Mouse (Mus musculus) embryo, embryonic 10 days (tissue): ENCODE results near the gene Gm20661.

Experiments
- DNase-seq: peaks from one replicate; pipeline ENCODE4 v3.0.0-alpha.2; 2015; ENCODE audit warnings: low spot score

Gene Gm20661

DNA sequence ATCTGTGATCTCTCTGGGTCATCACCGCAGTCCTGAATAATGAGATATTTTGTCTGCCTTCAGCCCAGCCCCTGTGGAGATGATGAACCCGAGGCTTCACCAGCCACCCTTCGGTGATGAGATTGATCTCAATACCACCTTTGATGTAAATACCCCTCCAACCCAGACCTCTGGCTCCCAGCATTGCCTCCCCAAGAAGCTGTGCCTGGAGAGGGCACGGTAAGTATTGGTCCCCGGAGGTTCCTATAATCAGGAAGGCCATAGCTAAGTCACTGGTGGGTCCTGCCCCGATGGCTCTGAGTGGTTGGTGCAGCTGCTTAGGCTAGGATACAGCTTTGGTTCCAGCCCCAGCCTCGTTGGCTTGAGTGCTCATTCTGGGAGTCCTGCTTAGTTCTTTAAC is 14.3 kb upstream of the Gm20661 start:
- no peak for DNase-seq

DNA sequence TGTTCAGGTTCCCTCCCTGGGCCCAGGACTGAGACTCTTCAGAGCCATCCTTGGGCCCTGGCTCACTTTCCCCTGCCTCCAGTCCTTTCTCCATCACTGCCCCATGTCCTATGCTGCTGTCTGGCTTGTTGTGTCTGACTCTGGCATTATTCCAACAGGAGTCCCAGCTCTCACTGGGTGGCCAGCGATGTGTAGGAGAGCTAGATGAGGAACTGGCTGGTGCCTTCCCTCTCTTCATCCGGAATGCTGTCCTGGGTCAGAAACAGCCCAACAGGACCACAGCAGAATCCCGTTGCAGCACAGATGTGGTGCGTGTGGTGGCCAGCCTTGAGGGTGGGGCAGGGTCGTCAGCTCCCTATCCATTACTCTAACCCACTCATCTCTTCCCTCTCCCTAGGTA is 12.5 kb upstream of the Gm20661 start:
- DNase-seq, result no peak

- no peak for DNase-seq
These were observed 10.9 kb upstream of the Gm20661 start for GRCm38 (mm10) chr9:107971690-107972541.

DNA sequence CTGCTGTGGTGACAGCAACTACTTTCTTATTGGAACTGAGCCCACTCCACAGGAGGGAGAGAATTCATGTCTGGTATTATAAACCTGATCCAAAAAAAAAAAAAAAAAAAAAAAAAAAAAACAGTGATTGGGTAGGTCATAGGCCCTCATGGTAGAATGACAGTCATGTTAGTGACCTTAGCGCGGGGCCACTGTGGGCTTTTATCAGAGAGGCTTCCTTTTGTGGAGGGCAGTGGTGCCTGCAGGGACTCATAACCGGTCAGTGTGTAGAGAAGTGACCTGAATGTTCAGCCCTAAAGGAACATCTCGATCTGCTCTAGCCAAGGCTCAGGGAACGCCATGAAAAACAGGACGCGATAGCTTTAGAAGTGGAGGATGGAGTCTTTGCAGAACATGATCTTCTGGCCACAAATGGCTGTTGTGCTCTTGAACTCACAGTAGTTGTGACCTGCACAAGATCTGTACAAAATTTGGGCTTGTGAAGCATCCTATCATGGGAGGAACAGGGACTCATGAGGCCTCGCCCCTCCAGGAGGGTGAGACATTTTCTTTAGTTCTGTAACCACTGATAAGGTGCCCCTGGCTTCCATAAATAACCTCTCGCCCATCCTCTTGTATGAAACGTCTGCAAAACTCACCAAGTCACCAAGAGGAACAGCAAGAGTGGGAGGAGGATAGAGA is 8.2 kb upstream of the Gm20661 start:
- no peak for DNase-seq

- peak; percentile 18 for DNase-seq
These were observed 7.2 kb upstream of the Gm20661 start, which contains the start of gene Uba7 for GRCm38 (mm10) chr9:107975399-107976386. Uba7 (plus strand) TSS chr9:107975505.

- DNase-seq, result no peak
These were observed 4.0 kb upstream of the Gm20661 start for GRCm38 (mm10) chr9:107978815-107979214.

DNA sequence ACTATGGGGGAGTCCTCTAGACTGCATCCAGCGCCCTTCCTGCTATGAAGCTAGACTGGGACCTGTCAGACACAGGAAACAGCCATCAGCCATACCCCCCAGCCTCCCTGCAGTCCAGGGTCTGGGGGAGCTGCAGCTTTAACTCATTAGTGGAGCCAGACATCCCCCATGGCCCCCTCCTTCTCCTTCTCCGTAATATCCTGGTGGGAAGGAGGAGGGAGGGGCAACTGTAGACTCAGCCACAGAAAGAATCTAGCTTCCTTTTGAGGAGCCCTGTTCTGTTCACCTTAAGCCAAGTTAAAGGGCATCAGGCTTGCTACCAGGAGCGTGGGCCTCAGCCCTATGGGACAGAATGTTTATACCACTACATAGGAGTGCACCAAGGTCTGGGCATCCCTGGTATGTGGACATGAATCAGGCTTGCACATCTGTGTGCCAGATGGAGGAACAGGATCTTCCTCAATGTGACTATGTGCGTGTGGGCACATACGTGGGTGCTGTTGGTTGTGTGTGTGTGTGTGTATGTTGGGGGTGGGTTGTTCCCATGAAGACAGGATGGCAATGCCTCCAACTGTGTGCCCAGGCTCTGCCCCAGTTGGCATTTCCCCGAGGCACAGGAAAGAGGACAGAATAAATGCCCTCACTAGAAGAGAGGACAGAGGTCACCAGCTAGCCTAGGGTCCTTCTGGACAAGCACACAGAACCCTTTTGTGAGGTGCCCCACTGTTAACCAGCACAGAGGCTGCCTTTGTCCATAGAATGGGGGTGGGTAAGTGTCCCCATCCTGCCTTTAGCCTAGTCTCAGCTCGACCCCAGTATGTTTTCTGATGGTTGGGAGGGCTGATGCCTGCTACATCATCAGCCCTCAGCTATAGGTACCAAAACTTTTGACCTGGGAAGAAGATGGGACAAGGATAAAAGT is 913 bp upstream of the Gm20661 start:
- DNase-seq, result peak; percentile 81

GRCm38 (mm10) chr9:107983421-107983890 is 598 bp downstream of the Gm20661 start:
- DNase-seq, result peak; percentile 85

DNA sequence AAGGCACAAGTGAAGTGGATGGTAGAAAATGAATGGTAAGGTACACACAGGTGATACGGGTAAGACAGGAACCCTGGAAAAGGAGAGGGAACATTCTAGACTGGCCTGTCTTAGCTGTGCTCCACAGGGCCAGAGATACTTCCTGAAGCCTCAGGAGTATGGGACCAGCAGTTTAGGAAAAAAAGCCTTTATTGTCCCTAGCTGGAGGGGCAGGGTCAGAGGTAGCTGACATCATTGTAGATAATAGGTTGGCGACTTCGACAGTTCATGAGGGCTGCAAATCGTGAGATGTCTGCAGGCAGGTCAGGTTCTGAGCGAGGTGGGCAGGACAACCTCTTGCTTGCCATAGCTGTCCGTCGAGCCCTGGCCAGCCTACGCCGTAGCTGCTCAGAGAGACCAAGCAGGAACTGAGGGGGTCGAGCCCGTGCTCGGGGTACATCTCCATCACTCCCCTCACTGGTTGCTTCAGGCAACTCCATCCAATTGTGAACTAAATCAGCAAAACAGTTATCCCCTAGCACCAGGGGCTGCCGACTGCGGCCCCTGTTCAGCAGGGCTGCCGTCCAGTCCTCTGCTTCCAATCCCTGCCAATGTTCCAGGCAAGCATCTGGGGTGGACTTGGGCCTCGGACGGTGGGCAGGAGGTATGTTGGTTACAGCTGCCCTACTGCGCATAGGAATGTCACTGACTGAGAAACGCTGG is 1.3 kb downstream of the Gm20661 start:
- DNase-seq, result peak; percentile 16

DNA sequence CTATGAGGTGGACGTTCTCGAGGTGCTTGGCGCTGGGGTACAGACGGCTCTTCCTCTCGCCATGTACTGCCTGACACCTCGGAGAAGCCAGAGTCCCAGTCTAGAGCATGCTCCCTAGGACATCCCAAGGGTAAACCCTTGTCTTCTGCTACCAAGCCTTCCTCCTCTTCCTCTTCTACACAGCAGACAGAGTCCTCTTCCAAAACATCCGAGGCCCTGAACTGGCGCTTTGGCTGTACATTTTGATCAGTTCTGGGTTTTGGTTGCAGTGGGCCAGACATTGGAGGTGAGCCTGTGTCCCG is 1.8 kb downstream of the Gm20661 start:
- DNase-seq, result no peak

DNA sequence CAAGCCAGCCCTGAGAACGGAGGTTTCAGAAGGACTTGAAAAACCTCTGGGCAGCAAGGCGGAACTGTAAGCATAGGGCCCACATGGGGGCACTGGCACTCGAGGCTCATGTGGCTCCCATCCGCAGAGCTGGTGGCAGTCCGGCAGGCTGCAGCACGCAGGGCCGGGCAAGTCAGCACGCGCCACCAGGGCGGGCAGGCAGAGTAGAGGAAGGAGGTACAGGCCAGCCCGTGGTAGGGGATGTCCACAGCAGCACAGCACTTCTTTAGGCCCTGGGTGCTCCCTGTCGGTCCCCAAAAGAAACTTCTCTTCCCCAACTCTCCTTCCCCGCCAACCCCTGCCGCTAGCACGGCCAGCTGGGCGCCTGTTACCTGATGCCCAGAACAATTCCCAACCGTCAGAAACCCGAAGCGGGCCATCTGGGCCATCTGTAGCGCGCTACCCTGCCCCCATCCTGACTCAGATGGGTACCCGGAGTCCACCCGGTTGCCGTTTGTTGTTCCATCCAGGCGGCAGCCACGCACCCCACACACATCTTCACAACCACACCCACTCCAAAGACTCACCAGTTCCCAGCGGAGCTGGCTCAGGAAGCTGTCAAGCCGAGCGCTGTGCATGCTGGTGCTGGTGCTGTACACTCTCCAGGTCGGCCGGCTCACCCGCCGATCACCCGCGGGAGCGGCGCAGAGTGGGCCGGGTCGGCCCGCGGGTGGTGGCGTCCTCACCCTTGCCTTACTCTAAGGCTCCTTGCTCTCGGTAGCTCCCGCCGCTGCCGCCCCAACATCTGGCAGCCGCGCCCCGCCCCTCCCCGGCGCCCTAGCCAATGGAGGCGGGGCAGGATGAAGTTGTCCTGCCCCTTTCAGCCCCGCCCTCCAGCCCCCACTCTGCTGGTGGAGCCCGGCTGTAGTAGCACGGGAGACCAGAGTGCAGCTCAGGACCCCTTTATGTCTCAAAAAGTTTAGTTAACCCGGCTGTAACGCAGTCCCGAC is 2.6 kb downstream of the Gm20661 start, which contains the start of gene Inka1:
TSS of gene Inka1 (minus strand) at position 749 of the 989 bp plus-strand sequence.
- peak; percentile 88 for DNase-seq

DNA sequence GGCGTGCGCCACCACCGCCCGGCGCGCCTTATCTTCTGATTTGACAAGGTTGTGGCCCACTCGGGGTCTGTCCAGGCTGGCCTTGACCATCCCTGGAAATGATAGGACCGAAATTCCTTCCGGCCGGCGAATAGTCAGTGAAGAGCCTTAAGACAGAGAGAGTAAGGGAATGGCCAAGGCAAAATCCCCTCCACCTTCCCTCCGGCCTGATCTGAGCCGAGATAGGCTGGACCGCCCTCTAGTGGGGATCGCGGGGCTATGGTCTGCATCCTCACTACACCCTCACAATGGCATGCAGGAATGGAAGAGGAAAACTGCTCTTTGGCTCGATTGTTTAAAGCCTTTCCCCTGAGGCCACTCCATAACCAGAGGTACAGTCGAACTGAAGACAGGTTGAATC is 3.5 kb downstream of the Gm20661 start:
- peak; percentile 95 for DNase-seq

DNA sequence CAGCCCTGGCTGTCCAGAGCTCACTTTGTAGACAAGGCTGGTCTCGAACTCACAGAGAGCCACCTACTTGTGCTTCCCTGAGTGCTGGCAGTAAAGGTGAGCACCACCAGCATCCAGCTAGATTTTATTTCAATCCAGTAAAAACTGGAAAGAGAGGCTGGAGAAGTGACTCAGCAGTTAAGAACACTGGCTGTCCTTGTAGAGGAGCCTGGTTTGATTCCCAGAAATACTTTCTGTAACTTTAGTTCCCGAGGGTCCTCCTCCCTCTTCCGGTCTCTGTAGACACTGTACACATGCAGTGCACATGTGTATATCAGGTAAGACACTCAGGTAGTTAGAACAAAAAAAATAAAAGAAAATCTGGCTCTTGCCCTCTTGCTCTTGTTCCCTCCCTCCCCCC is 5.1 kb downstream of the Gm20661 start:
- DNase-seq, result no peak

GRCm38 (mm10) chr9:107992197-107992596 is 9.3 kb downstream of the Gm20661 start, which contains the start of gene Cdhr4:
Cdhr4 (plus strand) TSS chr9:107992497.
- no peak for DNase-seq

GRCm38 (mm10) chr9:107993013-107993412 is 10.2 kb downstream of the Gm20661 start:
- DNase-seq, result no peak

DNA sequence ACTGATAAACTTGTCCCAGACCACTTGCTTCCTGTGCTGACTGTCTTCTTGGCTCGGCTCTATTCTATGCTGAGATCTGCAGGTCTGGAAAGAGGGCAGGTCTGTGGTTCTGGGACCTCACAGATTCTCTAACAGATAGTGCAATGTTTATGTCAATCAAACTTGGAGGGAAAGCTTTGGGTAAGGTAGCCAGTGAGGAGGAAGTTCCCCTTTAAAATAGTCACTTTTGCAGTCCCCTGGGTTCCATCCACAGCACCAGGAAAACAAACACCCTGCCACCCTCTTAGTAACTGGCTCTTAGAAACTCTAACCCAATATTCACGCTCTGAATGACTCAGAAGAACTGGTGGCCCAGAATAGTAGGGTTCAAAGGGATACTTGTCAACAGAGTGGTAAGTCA is 11.6 kb downstream of the Gm20661 start:
- DNase-seq, result no peak

- no peak for DNase-seq
These were observed 12.7 kb downstream of the Gm20661 start for GRCm38 (mm10) chr9:107995513-107995912.

DNA sequence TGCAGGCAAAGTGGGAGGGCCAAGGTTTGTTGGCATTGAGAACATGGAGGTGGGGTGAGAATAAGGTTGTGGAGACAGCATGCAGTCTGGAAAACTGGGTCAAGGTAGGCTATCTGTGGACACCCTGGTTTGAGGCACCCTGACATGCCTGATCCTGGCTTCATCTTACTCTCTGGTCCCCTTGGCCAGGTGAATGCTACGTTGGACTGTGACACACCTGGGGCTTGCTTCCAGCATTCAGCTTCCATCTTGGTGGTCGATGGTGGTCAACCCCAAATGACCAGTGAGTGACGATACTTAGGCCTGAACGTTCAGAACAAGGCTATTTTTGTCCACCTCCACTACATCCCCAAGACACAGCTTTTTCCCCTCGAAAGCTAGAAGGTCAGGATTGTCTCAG is 13.2 kb downstream of the Gm20661 start, which contains the start of gene Gm20662:
TSS of gene Gm20662 (plus strand) at position 301 of the 400 bp plus-strand sequence.
- no peak for DNase-seq
